Comparison of ENCODE assay signal across 29 mouse cellular contexts in the genomic region with DNA sequence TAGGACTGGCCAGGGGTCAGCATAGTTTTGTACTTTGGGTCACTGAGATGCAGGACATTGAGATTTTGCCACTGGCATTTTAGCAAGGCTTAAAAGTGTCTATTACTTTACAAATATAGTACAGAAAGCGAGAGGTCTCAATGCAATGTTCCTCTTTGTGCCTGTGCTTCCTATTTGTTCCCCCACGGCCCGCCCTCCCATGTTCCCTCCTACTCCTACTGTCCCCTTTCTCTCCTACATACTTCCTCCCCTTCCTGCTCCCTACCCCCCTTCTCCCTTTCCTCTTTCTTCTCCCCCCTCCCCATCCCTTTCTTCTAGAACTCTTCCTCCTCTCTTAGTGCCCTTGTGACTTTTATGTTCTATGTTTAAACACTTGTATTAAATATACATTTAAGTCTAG. TPM values are rescaled to one million over a fixed set of nuclear protein-coding genes. Genes with fewer than 3 reads are reported as not detected.
DNase-seq lines count a peak whose midpoint lies in the region; ATAC-seq and TF ChIP-seq lines count a peak whose summit lies in the region.
"Had no signal": no experiment of that assay in that cellular context is flagged by ENCODE, and none has a peak within 500 bp of the region (broad histone marks: within the 10 kb centered on the region; RNA-seq: fewer than 3 reads in every experiment).

No protein-coding gene starts in this region.

- H3K4me2 ChIP-seq in midbrain, embryonic 11.5 days: no peak overlapping the region
- H3K4me2 ChIP-seq in CH12.LX (ENCODE audit: insufficient read depth, low read depth, poor library complexity, severe bottlenecking): peak overlapping the region; percentile 40; the same call in 1 of the 2 replicates
- H3K4me2 ChIP-seq: embryonic facial prominence, embryonic 12.5 days; embryonic facial prominence, embryonic 15.5 days; heart, embryonic 11.5 days; hindbrain, embryonic 12.5 days; hindbrain, embryonic 15.5 days had no signal

- TF ChIP-seq CTCF in CH12.LX (conservative IDR thresholded peaks at IDR 0.05 in 1 of 2, IDR thresholded peaks at IDR 0.05 in 1 of 2; ENCODE audit: low read depth in 2 of 2, low read length in 2 of 2) (no peak), MEL (IDR thresholded peaks at IDR 0.05 in 2 of 3, conservative IDR thresholded peaks at IDR 0.05 in 1 of 3; ENCODE audit: control insufficient read depth in 1 of 3, insufficient read depth in 1 of 3, low read depth in 2 of 3, low read length in 3 of 3, poor library complexity in 1 of 3, severe bottlenecking in 1 of 3) (no peak)

- no peak overlapping the region for H3K4me3 ChIP-seq in midbrain, embryonic 11.5 days (ENCODE audit: low read depth, low read length)
- H3K4me3 ChIP-seq in midbrain, embryonic 10.5 days: no peak overlapping the region
- H3K4me3 ChIP-seq in CH12.LX (replicated peaks in 1 of 3; ENCODE audit: low read depth in 2 of 3, low read length in 2 of 3, poor library complexity in 1 of 3): no peak overlapping the region
- no peak overlapping the region for H3K4me3 ChIP-seq in MEL (ENCODE audit: control insufficient read depth in 1 of 2, insufficient read depth in 1 of 2, low read depth in 2 of 2, low read length in 2 of 2)
- H3K4me3 ChIP-seq: embryonic facial prominence, embryonic 12.5 days; embryonic facial prominence, embryonic 15.5 days; hindbrain, embryonic 12.5 days; hindbrain, embryonic 15.5 days had no signal

- H3K36me3 ChIP-seq in midbrain, embryonic 11.5 days (ENCODE audit: control insufficient read depth, insufficient read depth, low read length): no peaks in the 10 kb centered on the region
- H3K36me3 ChIP-seq in midbrain, embryonic 10.5 days: no peaks in the 10 kb centered on the region
- H3K36me3 ChIP-seq in CH12.LX (replicated peaks in 1 of 2; ENCODE audit: control insufficient read depth in 1 of 2, insufficient read depth in 1 of 2, low read length in 1 of 2) (peaks cover 0 to 26% of the 10 kb centered on the region in 2 experiments), MEL (ENCODE audit: control insufficient read depth in 1 of 2, insufficient read depth in 2 of 2, low read length in 2 of 2) (peaks cover 0 to 9% of the 10 kb centered on the region in 2 experiments; a peak in 2 of 4 replicates)
- H3K36me3 ChIP-seq: hindbrain, embryonic 12.5 days had no signal

- no peak overlapping the region for H3K9ac ChIP-seq in midbrain, embryonic 11.5 days (ENCODE audit: low read length)
- H3K9ac ChIP-seq in CH12.LX (ENCODE audit: insufficient read depth, low read depth) (no peak overlapping the region), MEL (ENCODE audit: control insufficient read depth, low read depth, low read length, poor library complexity, severe bottlenecking) (no peak overlapping the region)
- H3K9ac ChIP-seq: embryonic facial prominence, embryonic 12.5 days; embryonic facial prominence, embryonic 15.5 days; forebrain, postnatal 0 days; hindbrain, embryonic 12.5 days; hindbrain, embryonic 15.5 days had no signal

- 63% methylated on average over 3 of the region's 3 CpGs for WGBS in midbrain, embryonic 11.5 days
- 84% methylated on average over 3 of the region's 3 CpGs for WGBS in midbrain, embryonic 10.5 days

- no peaks in the 10 kb centered on the region for H3K9me3 ChIP-seq in midbrain, embryonic 11.5 days (ENCODE audit: control insufficient read depth, low read length)
- no peaks in the 10 kb centered on the region for H3K9me3 ChIP-seq in midbrain, embryonic 10.5 days (replicated peaks)
- no peaks in the 10 kb centered on the region for H3K9me3 ChIP-seq in CH12.LX (replicated peaks; ENCODE audit: low read length)
- no peaks in the 10 kb centered on the region for H3K9me3 ChIP-seq in MEL (replicated peaks; ENCODE audit: insufficient read depth, low read length)
- H3K9me3 ChIP-seq: embryonic facial prominence, embryonic 12.5 days; embryonic facial prominence, embryonic 15.5 days; hindbrain, embryonic 12.5 days; hindbrain, embryonic 15.5 days had no signal

- peak; percentile 30 for ATAC-seq in midbrain, embryonic 11.5 days (ENCODE audit: low FRiP score)
- 0 out of 2 replicates have a peak, but pooled peaks have one; percentile 51 for ATAC-seq in megakaryocyte, adult 5-6 weeks (ENCODE audit: poor library complexity, severe bottlenecking)
- ATAC-seq: CD4-positive, CD25-positive, alpha-beta regulatory T cell, adult 4 months; forebrain, embryonic 14.5 days; forebrain, postnatal 0 days; Patski had no signal

- peak; percentile 53 for DNase-seq in midbrain, embryonic 11.5 days (ENCODE audit: low spot score, missing footprints)
- DNase-seq in midbrain, embryonic 10.5 days (ENCODE audit: low spot score): no peak
- DNase-seq in CH12.LX (ENCODE audit: extremely low read depth) (no peak), MEL (ENCODE audit: low read depth, low spot score) (peak; percentile 5)
- no peak for DNase-seq in layer of hippocampus, postnatal 14 days (ENCODE audit: low spot score in 2 of 2)
- no peak for DNase-seq in adrenal gland, adult (ENCODE audit: inconsistent age in 2 of 2, low spot score in 1 of 2)
- no peak for DNase-seq in heart, adult 9 months (ENCODE audit: low spot score in 2 of 2)
- DNase-seq: adrenal gland, adult 2 months; adrenal gland, postnatal 14 days; cerebellum, adult 18-20 months; cerebellum, adult 9-10 months; cerebellum, postnatal 14 days; forebrain, postnatal 0 days; gastrocnemius, postnatal 25 days; heart, adult 18-20 months had no signal

- no peak for TF ChIP-seq POLR2A in CH12.LX (IDR thresholded peaks at IDR 0.05; ENCODE audit: low read depth, low read length)
- TF ChIP-seq POLR2A in MEL (IDR thresholded peaks at IDR 0.05; ENCODE audit: control insufficient read depth in 1 of 2, insufficient read depth in 1 of 2, low read depth in 1 of 2, low read length in 2 of 2, poor library complexity in 1 of 2): no peak

- no peaks in the 10 kb centered on the region for H3K79me2 ChIP-seq in CH12.LX (replicated peaks; ENCODE audit: control insufficient read depth, extremely low read depth, insufficient read depth, poor library complexity, severe bottlenecking)
- H3K79me2 ChIP-seq in MEL (ENCODE audit: control insufficient read depth, insufficient read depth, low read length, poor library complexity): no peaks in the 10 kb centered on the region

- no peak for TF ChIP-seq EP300 in CH12.LX (IDR thresholded peaks at IDR 0.05; ENCODE audit: low read length)
- no peak for TF ChIP-seq EP300 in MEL (IDR thresholded peaks at IDR 0.05; ENCODE audit: low read depth in 1 of 2, low read length in 2 of 2)

- dilution Hi-C loops in CH12.LX (cut with MboI; ENCODE audit: extremely low pct_ligation_motif_present, extremely low pct_unique_long_range_greater_than_20kb, low sequenced_read_pairs): no loop called here

- H3K27ac ChIP-seq in midbrain, embryonic 11.5 days (ENCODE audit: low read depth, low read length): no peak overlapping the region
- no peak overlapping the region for H3K27ac ChIP-seq in midbrain, embryonic 10.5 days (replicated peaks)
- H3K27ac ChIP-seq in CH12.LX (ENCODE audit: insufficient read depth, low read depth) (no peak overlapping the region), MEL (ENCODE audit: control insufficient read depth, low read depth, low read length) (no peak overlapping the region)
- H3K27ac ChIP-seq: embryonic facial prominence, embryonic 12.5 days; embryonic facial prominence, embryonic 15.5 days; hindbrain, embryonic 12.5 days; hindbrain, embryonic 15.5 days had no signal

- in situ Hi-C loops in CH12.LX (cut with MboI; ENCODE audit: low pct_ligation_motif_present, low pct_unique_long_range_greater_than_20kb, low sequenced_read_pairs): no loop called here

- TF ChIP-seq RAD21 in CH12.LX (IDR thresholded peaks at IDR 0.05; ENCODE audit: low read depth, low read length) (no peak), MEL (IDR thresholded peaks at IDR 0.05; ENCODE audit: low read depth, low read length) (no peak)

- H3K27me3 ChIP-seq in midbrain, embryonic 11.5 days (ENCODE audit: control insufficient read depth, insufficient read depth, low read length): no peaks in the 10 kb centered on the region
- no peaks in the 10 kb centered on the region; the same call in 1 of the 2 replicates for H3K27me3 ChIP-seq in midbrain, embryonic 10.5 days (ENCODE audit: low read depth, poor library complexity, severe bottlenecking)
- H3K27me3 ChIP-seq in CH12.LX (replicated peaks) (no peaks in the 10 kb centered on the region), MEL (ENCODE audit: control insufficient read depth in 1 of 2, insufficient read depth in 2 of 2, low read length in 2 of 2) (no peaks in the 10 kb centered on the region)
- H3K27me3 ChIP-seq: embryonic facial prominence, embryonic 12.5 days; embryonic facial prominence, embryonic 15.5 days; hindbrain, embryonic 12.5 days; hindbrain, embryonic 15.5 days; Patski had no signal

- no peaks in the 10 kb centered on the region; the same call in 1 of the 2 replicates for H3K4me1 ChIP-seq in midbrain, embryonic 11.5 days (ENCODE audit: control insufficient read depth, insufficient read depth, low read length)
- H3K4me1 ChIP-seq in midbrain, embryonic 10.5 days: peaks cover 11% of the 10 kb centered on the region
- H3K4me1 ChIP-seq in CH12.LX (ENCODE audit: control insufficient read depth in 1 of 2, insufficient read depth in 2 of 2) (no peaks in the 10 kb centered on the region), MEL (ENCODE audit: control insufficient read depth in 1 of 2, insufficient read depth in 2 of 2, low read length in 2 of 2) (peaks cover 0 to 13% of the 10 kb centered on the region in 2 experiments; a peak in 3 of 4 replicates)
- H3K4me1 ChIP-seq: embryonic facial prominence, embryonic 12.5 days; embryonic facial prominence, embryonic 15.5 days; hindbrain, embryonic 15.5 days had no signal

TF ChIP-seq in CH12.LX, 34 proteins besides CTCF, POLR2A, EP300 and RAD21 (continues in another document):
- TF ChIP-seq HCFC1 (IDR thresholded peaks at IDR 0.05; ENCODE audit: low read depth, low read length) (no peak), MAX (IDR thresholded peaks at IDR 0.05; ENCODE audit: low read length) (no peak), IRF4 (IDR thresholded peaks at IDR 0.05; ENCODE audit: low read depth, low read length) (no peak)

TF ChIP-seq in MEL, 35 proteins besides CTCF, POLR2A, EP300 and RAD21 (continues in another document):
- TF ChIP-seq TCF12 (IDR thresholded peaks at IDR 0.05; ENCODE audit: low read depth, low read length) (no peak), POLR2AphosphoS5 (IDR thresholded peaks at IDR 0.05; ENCODE audit: borderline replicate concordance, low read depth, low read length) (no peak), HCFC1 (IDR thresholded peaks at IDR 0.05; ENCODE audit: low read depth, low read length) (no peak)

RNA-seq across cellular contexts. Expression of a gene that starts 12.1 kb away (rescaled TPM):
- 0.06 TPM in 1 of 2 replicates, not detected in the other for polyA plus RNA-seq in midbrain, embryonic 11.5 days (2014; fragmentation: Nextera tagmentation; extraction: Ambion mirVana)
- 0.05 TPM in 1 of 2 replicates, not detected in the other for polyA plus RNA-seq in midbrain, embryonic 10.5 days (2016; fragmentation: Nextera tagmentation; extraction: Ambion mirVana)
- total RNA-seq in CH12.LX (2012; rRNA removed) (not detected in 2 replicates), CH12.LX (2014; rRNA removed) (not detected in 2 replicates), MEL (2012; rRNA removed) (not detected in 2 replicates)
- polyA plus RNA-seq in CH12.LX (2012; ENCODE audit: insufficient read length, low read depth) (not detected in 2 replicates), MEL (2012; ENCODE audit: insufficient read depth in 1 of 2, insufficient read length in 2 of 2, low read depth in 1 of 2, low replicate concordance in 2 of 2, missing spikeins in 1 of 2) (not detected)
- not detected in 2 replicates for total RNA-seq in megakaryocyte, adult 5-6 weeks (2015)
- total RNA-seq in megakaryocyte, adult 5-6 weeks (2017): 0.18 TPM in 1 of 2 replicates, not detected in the other
- not detected for total RNA-seq in layer of hippocampus, postnatal 14 days (2021)
- total RNA-seq: adrenal gland, adult 2 months; adrenal gland, postnatal 14 days; common myeloid progenitor, adult 5-6 weeks; ES-E14; hematopoietic stem cell, adult 5-6 weeks had no signal
- polyA plus RNA-seq: adrenal gland, adult 2 months; brain, embryonic 14.5 days; forebrain, embryonic 14.5 days; forebrain, postnatal 0 days; frontal cortex, adult 2 months; Patski had no signal

Comparison
In these comparisons a context has a peak if more than half of its experiments do, and no peak if none do; other contexts are left out.
1. DNase-seq: peak in midbrain, embryonic 11.5 days (single experiment) and MEL (single experiment); none in midbrain, embryonic 10.5 days (single experiment), CH12.LX (single experiment), layer of hippocampus, postnatal 14 days (0 of 2), adrenal gland, adult (0 of 2) and heart, adult 9 months (0 of 2).